Mouse (Mus musculus): ENCODE results near the gene Adar. TPM values are rescaled to one million over a fixed set of nuclear protein-coding genes. Genes with fewer than 3 reads are reported as not detected.
A peak's percentile ranks its signal among the peaks of the same experiment; 100 is the strongest.

The Adar gene
- polyA plus RNA-seq, 1 experiment from 2014 or later, result 8.6 TPM

- Histone ChIP-seq H3K4me1 (ENCODE audit: control insufficient read depth, insufficient read depth, low read length) (peaks cover 12% of the 10 kb centered on the region), H3K9me3 (ENCODE audit: control insufficient read depth, low read length) (no peaks in the 10 kb centered on the region), H3K27me3 (replicated peaks; ENCODE audit: control insufficient read depth, insufficient read depth, low read length) (no peaks in the 10 kb centered on the region), H3K36me3 (ENCODE audit: control insufficient read depth, insufficient read depth, low read length) (peaks cover 11% of the 10 kb centered on the region; the same call in 1 of the 2 replicates), H3K4me3 (ENCODE audit: low read length) (no peak overlapping the region), H3K4me2 (ENCODE audit: low read depth, low read length) (no peak overlapping the region), H3K27ac (ENCODE audit: low read length) (no peak overlapping the region), H3K9ac (ENCODE audit: low read depth, low read length) (no peak overlapping the region)
- WGBS, result 87% methylated on average over 4 of the region's 4 CpGs
- no peak for ATAC-seq
Observed at GRCm38 (mm10) chr3:89780102-89780501, 65.3 kb downstream of the Adar start.

GRCm38 (mm10) chr3:89781640-89782039 is 66.8 kb downstream of the Adar start:
- no peak overlapping the region for H3K9ac ChIP-seq (ENCODE audit: low read depth, low read length)
- H3K27ac ChIP-seq (ENCODE audit: low read length), result no peak overlapping the region
- H3K27me3 ChIP-seq (replicated peaks; ENCODE audit: control insufficient read depth, insufficient read depth, low read length), result no peaks in the 10 kb centered on the region
- peaks cover 8% of the 10 kb centered on the region; the same call in 1 of the 2 replicates for H3K36me3 ChIP-seq (ENCODE audit: control insufficient read depth, insufficient read depth, low read length)
- no peak for ATAC-seq
- WGBS, result 89% methylated on average over 5 of the region's 5 CpGs
- H3K4me2 ChIP-seq (ENCODE audit: low read depth, low read length), result no peak overlapping the region
- H3K9me3 ChIP-seq (ENCODE audit: control insufficient read depth, low read length), result no peaks in the 10 kb centered on the region
- no peak overlapping the region for H3K4me3 ChIP-seq (ENCODE audit: low read length)
- 0 out of 2 replicates have a peak, but pooled peaks cover 2% of the 10 kb centered on the region for H3K4me1 ChIP-seq (ENCODE audit: control insufficient read depth, insufficient read depth, low read length)

GRCm38 (mm10) chr3:89784991-89785753 is 70.3 kb downstream of the Adar start:
- Histone ChIP-seq H3K4me1 (ENCODE audit: control insufficient read depth, insufficient read depth, low read length) (0 out of 2 replicates have a peak, but pooled peaks cover 2% of the 10 kb centered on the region), H3K27me3 (replicated peaks; ENCODE audit: control insufficient read depth, insufficient read depth, low read length) (no peaks in the 10 kb centered on the region), H3K9me3 (ENCODE audit: control insufficient read depth, low read length) (no peaks in the 10 kb centered on the region), H3K9ac (ENCODE audit: low read depth, low read length) (peak overlapping the region; percentile 48), H3K27ac (ENCODE audit: low read length) (no peak overlapping the region), H3K4me3 (ENCODE audit: low read length) (no peak overlapping the region), H3K4me2 (ENCODE audit: low read depth, low read length) (peak overlapping the region; percentile 30), H3K36me3 (ENCODE audit: control insufficient read depth, insufficient read depth, low read length) (peaks cover 2% of the 10 kb centered on the region; the same call in 1 of the 2 replicates)
- 18% methylated on average over 11 of the region's 11 CpGs for WGBS
- peak; percentile 75 for ATAC-seq

GRCm38 (mm10) chr3:89786275-89786674 is 71.5 kb downstream of the Adar start:
- Histone ChIP-seq H3K27ac (ENCODE audit: low read length) (no peak overlapping the region), H3K36me3 (ENCODE audit: control insufficient read depth, insufficient read depth, low read length) (no peaks in the 10 kb centered on the region; the same call in 1 of the 2 replicates), H3K4me3 (ENCODE audit: low read length) (no peak overlapping the region), H3K27me3 (replicated peaks; ENCODE audit: control insufficient read depth, insufficient read depth, low read length) (no peaks in the 10 kb centered on the region), H3K4me2 (ENCODE audit: low read depth, low read length) (no peak overlapping the region), H3K9ac (ENCODE audit: low read depth, low read length) (no peak overlapping the region), H3K9me3 (ENCODE audit: control insufficient read depth, low read length) (no peaks in the 10 kb centered on the region), H3K4me1 (ENCODE audit: control insufficient read depth, insufficient read depth, low read length) (no peaks in the 10 kb centered on the region)
- ATAC-seq, result no peak
- 86% methylated on average over 6 of the region's 6 CpGs for WGBS

- ATAC-seq, result no peak
- WGBS, result 78% methylated on average over 16 of the region's 16 CpGs
- no peaks in the 10 kb centered on the region for H3K9me3 ChIP-seq (ENCODE audit: control insufficient read depth, low read length)
- no peak overlapping the region for H3K4me2 ChIP-seq (ENCODE audit: low read depth, low read length)
- no peak overlapping the region for H3K9ac ChIP-seq (ENCODE audit: low read depth, low read length)
- H3K27me3 ChIP-seq (replicated peaks; ENCODE audit: control insufficient read depth, insufficient read depth, low read length), result no peaks in the 10 kb centered on the region
- no peaks in the 10 kb centered on the region for H3K36me3 ChIP-seq (ENCODE audit: control insufficient read depth, insufficient read depth, low read length)
- H3K4me3 ChIP-seq (ENCODE audit: low read length), result no peak overlapping the region
- H3K4me1 ChIP-seq (ENCODE audit: control insufficient read depth, insufficient read depth, low read length), result no peaks in the 10 kb centered on the region
- H3K27ac ChIP-seq (ENCODE audit: low read length), result no peak overlapping the region
Observed at GRCm38 (mm10) chr3:89788680-89789352, 74.0 kb downstream of the Adar start.

- Histone ChIP-seq H3K27me3 (replicated peaks; ENCODE audit: control insufficient read depth, insufficient read depth, low read length) (no peaks in the 10 kb centered on the region), H3K9me3 (ENCODE audit: control insufficient read depth, low read length) (no peaks in the 10 kb centered on the region), H3K9ac (ENCODE audit: low read depth, low read length) (no peak overlapping the region), H3K36me3 (ENCODE audit: control insufficient read depth, insufficient read depth, low read length) (no peaks in the 10 kb centered on the region), H3K4me1 (ENCODE audit: control insufficient read depth, insufficient read depth, low read length) (no peaks in the 10 kb centered on the region), H3K4me3 (ENCODE audit: low read length) (no peak overlapping the region), H3K27ac (ENCODE audit: low read length) (no peak overlapping the region), H3K4me2 (ENCODE audit: low read depth, low read length) (no peak overlapping the region)
- no peak for ATAC-seq
- WGBS, result 59% methylated on average over 2 of the region's 2 CpGs
Observed at GRCm38 (mm10) chr3:89794616-89795015, 79.8 kb downstream of the Adar start.

GRCm38 (mm10) chr3:89795746-89796145 is 80.9 kb downstream of the Adar start:
- Histone ChIP-seq H3K4me3 (ENCODE audit: low read length) (no peak overlapping the region), H3K4me2 (ENCODE audit: low read depth, low read length) (no peak overlapping the region), H3K9me3 (ENCODE audit: control insufficient read depth, low read length) (no peaks in the 10 kb centered on the region), H3K36me3 (ENCODE audit: control insufficient read depth, insufficient read depth, low read length) (no peaks in the 10 kb centered on the region), H3K9ac (ENCODE audit: low read depth, low read length) (no peak overlapping the region), H3K27me3 (replicated peaks; ENCODE audit: control insufficient read depth, insufficient read depth, low read length) (no peaks in the 10 kb centered on the region), H3K27ac (ENCODE audit: low read length) (no peak overlapping the region), H3K4me1 (ENCODE audit: control insufficient read depth, insufficient read depth, low read length) (no peaks in the 10 kb centered on the region)
- ATAC-seq, result no peak
- 67% methylated on average over 5 of the region's 5 CpGs for WGBS

- H3K9ac ChIP-seq (ENCODE audit: low read depth, low read length), result no peak overlapping the region
- H3K27ac ChIP-seq (ENCODE audit: low read length), result no peak overlapping the region
- no peaks in the 10 kb centered on the region for H3K27me3 ChIP-seq (replicated peaks; ENCODE audit: control insufficient read depth, insufficient read depth, low read length)
- no peaks in the 10 kb centered on the region for H3K4me1 ChIP-seq (ENCODE audit: control insufficient read depth, insufficient read depth, low read length)
- no peaks in the 10 kb centered on the region for H3K9me3 ChIP-seq (ENCODE audit: control insufficient read depth, low read length)
- WGBS, result 37% methylated on average over 4 of the region's 4 CpGs
- no peak overlapping the region for H3K4me3 ChIP-seq (ENCODE audit: low read length)
- no peaks in the 10 kb centered on the region for H3K36me3 ChIP-seq (ENCODE audit: control insufficient read depth, insufficient read depth, low read length)
- no peak for ATAC-seq
- H3K4me2 ChIP-seq (ENCODE audit: low read depth, low read length), result no peak overlapping the region
Observed at GRCm38 (mm10) chr3:89796358-89796757, 81.5 kb downstream of the Adar start.

- H3K4me2 ChIP-seq (ENCODE audit: low read depth, low read length), result no peak overlapping the region
- WGBS, result 75% methylated on average over 3 of the region's 3 CpGs
- H3K4me1 ChIP-seq (ENCODE audit: control insufficient read depth, insufficient read depth, low read length), result 0 out of 2 replicates have a peak, but pooled peaks cover 3% of the 10 kb centered on the region
- no peak overlapping the region for H3K4me3 ChIP-seq (ENCODE audit: low read length)
- H3K27ac ChIP-seq (ENCODE audit: low read length), result no peak overlapping the region
- no peaks in the 10 kb centered on the region for H3K36me3 ChIP-seq (ENCODE audit: control insufficient read depth, insufficient read depth, low read length)
- ATAC-seq, result no peak
- no peaks in the 10 kb centered on the region for H3K9me3 ChIP-seq (ENCODE audit: control insufficient read depth, low read length)
- no peaks in the 10 kb centered on the region for H3K27me3 ChIP-seq (replicated peaks; ENCODE audit: control insufficient read depth, insufficient read depth, low read length)
- H3K9ac ChIP-seq (ENCODE audit: low read depth, low read length), result no peak overlapping the region
Observed at GRCm38 (mm10) chr3:89798518-89798917, 83.7 kb downstream of the Adar start.

Data from intestine, embryonic 16.5 days (tissue).